Mouse (Mus musculus): ENCODE measurements around the gene 2700081O15Rik.

DNA sequence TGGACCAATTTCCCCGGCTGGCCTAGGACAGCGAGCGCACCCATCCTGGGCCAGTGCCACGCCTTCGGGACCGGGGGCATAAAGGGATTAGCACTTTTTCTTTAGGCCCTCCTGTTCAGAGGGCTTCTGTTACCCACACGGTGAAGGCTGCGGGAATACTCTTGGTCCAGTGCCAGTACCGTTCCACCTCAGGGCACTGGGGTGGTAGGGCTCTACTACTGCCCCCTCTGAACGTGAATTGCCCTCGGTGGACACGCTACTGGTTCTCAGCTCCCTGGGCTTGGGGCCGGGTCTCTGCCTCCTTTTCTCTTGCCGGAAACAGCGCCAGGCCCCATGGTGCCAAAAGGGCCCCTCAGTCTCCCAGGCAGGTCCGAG, 6.2 kb downstream of the 2700081O15Rik start:
- no peak for TF ChIP-seq POLR2A (IDR thresholded peaks at IDR 0.05; ENCODE audit: insufficient read depth, low read depth, low read length)
- TF ChIP-seq EP300 (IDR thresholded peaks at IDR 0.05; ENCODE audit: insufficient read depth, low read depth, low read length) = no peak
- TF ChIP-seq CTCF (IDR thresholded peaks at IDR 0.05) = no peak
